Mouse (Mus musculus): Measurements from ENCODE around the gene Olfr657. TPM values are rescaled to one million over a fixed set of nuclear protein-coding genes. Genes with fewer than 3 reads are reported as not detected.

Olfr657 gene
- not detected in 2 replicates for polyA plus RNA-seq (2015; fragmentation: Nextera tagmentation; extraction: Ambion mirVana)

- ATAC-seq (ENCODE audit: low read depth), result no peak
- Histone ChIP-seq H3K9ac (ENCODE audit: low read depth, low read length) (no peak within 1 kb of the TSS), H3K36me3 (ENCODE audit: control insufficient read depth, insufficient read depth) (no peaks in the 10 kb centered on the region), H3K4me1 (ENCODE audit: control insufficient read depth, low read depth, low read length) (no peaks in the 10 kb centered on the region), H3K4me3 (ENCODE audit: low read depth, low read length) (no peak within 1 kb of the TSS), H3K27ac (ENCODE audit: low read length) (no peak within 1 kb of the TSS), H3K4me2 (ENCODE audit: low read depth, low read length) (no peak within 1 kb of the TSS), H3K9me3 (replicated peaks; ENCODE audit: control insufficient read depth, low read length) (no peaks in the 10 kb centered on the region), H3K27me3 (ENCODE audit: control insufficient read depth, insufficient read depth, low read depth, low read length) (no peaks in the 10 kb centered on the region)
These were observed at the start of gene Olfr657 for GRCm38 (mm10) chr7:104624494-104624893. Gene Olfr657, plus strand, starts transcription at chr7:104624794.

- Histone ChIP-seq H3K4me1 (ENCODE audit: control insufficient read depth, low read depth, low read length) (no peaks in the 10 kb centered on the region), H3K27me3 (ENCODE audit: control insufficient read depth, insufficient read depth, low read depth, low read length) (no peaks in the 10 kb centered on the region), H3K36me3 (ENCODE audit: control insufficient read depth, insufficient read depth) (no peaks in the 10 kb centered on the region), H3K9me3 (replicated peaks; ENCODE audit: control insufficient read depth, low read length) (no peaks in the 10 kb centered on the region), H3K4me3 (ENCODE audit: low read depth, low read length) (no peak within 1 kb of the TSS), H3K27ac (ENCODE audit: low read length) (no peak within 1 kb of the TSS), H3K4me2 (ENCODE audit: low read depth, low read length) (no peak within 1 kb of the TSS), H3K9ac (ENCODE audit: low read depth, low read length) (no peak within 1 kb of the TSS)
- WGBS (ENCODE audit: insufficient replicate concordance), result 41% methylated on average over 2 of the region's 2 CpGs
- no peak for ATAC-seq (ENCODE audit: low read depth)
These were observed 47.6 kb upstream of the Olfr657 start, which contains the start of gene Olfr653 for GRCm38 (mm10) chr7:104577014-104577413. Gene Olfr653, plus strand, starts transcription at chr7:104577314.

- Histone ChIP-seq H3K27me3 (ENCODE audit: control insufficient read depth, insufficient read depth, low read depth, low read length) (no peaks in the 10 kb centered on the region), H3K27ac (ENCODE audit: low read length) (no peak overlapping the region), H3K4me3 (ENCODE audit: low read depth, low read length) (no peak overlapping the region), H3K4me2 (ENCODE audit: low read depth, low read length) (no peak overlapping the region), H3K9ac (ENCODE audit: low read depth, low read length) (no peak overlapping the region), H3K36me3 (ENCODE audit: control insufficient read depth, insufficient read depth) (no peaks in the 10 kb centered on the region), H3K9me3 (replicated peaks; ENCODE audit: control insufficient read depth, low read length) (no peaks in the 10 kb centered on the region), H3K4me1 (ENCODE audit: control insufficient read depth, low read depth, low read length) (no peaks in the 10 kb centered on the region)
- ATAC-seq (ENCODE audit: low read depth), result no peak
- WGBS (ENCODE audit: insufficient replicate concordance), result 64% methylated on average over 4 of the region's 4 CpGs
These were observed 43.7 kb upstream of the Olfr657 start for GRCm38 (mm10) chr7:104580846-104581245.

- Histone ChIP-seq H3K9me3 (replicated peaks; ENCODE audit: control insufficient read depth, low read length) (no peaks in the 10 kb centered on the region), H3K27me3 (ENCODE audit: control insufficient read depth, insufficient read depth, low read depth, low read length) (no peaks in the 10 kb centered on the region), H3K4me1 (ENCODE audit: control insufficient read depth, low read depth, low read length) (no peaks in the 10 kb centered on the region), H3K9ac (ENCODE audit: low read depth, low read length) (no peak overlapping the region), H3K36me3 (ENCODE audit: control insufficient read depth, insufficient read depth) (no peaks in the 10 kb centered on the region), H3K27ac (ENCODE audit: low read length) (no peak overlapping the region), H3K4me3 (ENCODE audit: low read depth, low read length) (no peak overlapping the region), H3K4me2 (ENCODE audit: low read depth, low read length) (no peak overlapping the region)
- WGBS (ENCODE audit: insufficient replicate concordance), result 67% methylated on average over 4 of the region's 4 CpGs
- ATAC-seq (ENCODE audit: low read depth), result no peak
These were observed 43.2 kb upstream of the Olfr657 start for GRCm38 (mm10) chr7:104581429-104581828.

GRCm38 (mm10) chr7:104586725-104587124 is 37.9 kb upstream of the Olfr657 start, which contains the start of gene Olfr654:
Gene Olfr654, plus strand, starts transcription at chr7:104587025.
- H3K27me3 ChIP-seq (ENCODE audit: control insufficient read depth, insufficient read depth, low read depth, low read length), result no peaks in the 10 kb centered on the region
- no peak for ATAC-seq (ENCODE audit: low read depth)
- H3K27ac ChIP-seq (ENCODE audit: low read length), result no peak within 1 kb of the TSS
- WGBS (ENCODE audit: insufficient replicate concordance), result 64% methylated on average over 4 of the region's 4 CpGs
- no peak within 1 kb of the TSS for H3K4me2 ChIP-seq (ENCODE audit: low read depth, low read length)
- H3K9ac ChIP-seq (ENCODE audit: low read depth, low read length), result no peak within 1 kb of the TSS
- H3K9me3 ChIP-seq (replicated peaks; ENCODE audit: control insufficient read depth, low read length), result no peaks in the 10 kb centered on the region
- H3K4me3 ChIP-seq (ENCODE audit: low read depth, low read length), result no peak within 1 kb of the TSS
- no peaks in the 10 kb centered on the region for H3K36me3 ChIP-seq (ENCODE audit: control insufficient read depth, insufficient read depth)
- H3K4me1 ChIP-seq (ENCODE audit: control insufficient read depth, low read depth, low read length), result no peaks in the 10 kb centered on the region

- Histone ChIP-seq H3K4me1 (ENCODE audit: control insufficient read depth, low read depth, low read length) (no peaks in the 10 kb centered on the region), H3K4me3 (ENCODE audit: low read depth, low read length) (no peak overlapping the region), H3K9ac (ENCODE audit: low read depth, low read length) (no peak overlapping the region), H3K36me3 (ENCODE audit: control insufficient read depth, insufficient read depth) (no peaks in the 10 kb centered on the region), H3K27me3 (ENCODE audit: control insufficient read depth, insufficient read depth, low read depth, low read length) (no peaks in the 10 kb centered on the region), H3K4me2 (ENCODE audit: low read depth, low read length) (no peak overlapping the region), H3K27ac (ENCODE audit: low read length) (no peak overlapping the region), H3K9me3 (replicated peaks; ENCODE audit: control insufficient read depth, low read length) (no peaks in the 10 kb centered on the region)
- ATAC-seq (ENCODE audit: low read depth), result no peak
- 56% methylated on average over 5 of the region's 5 CpGs for WGBS (ENCODE audit: insufficient replicate concordance)
These were observed 36.3 kb upstream of the Olfr657 start for GRCm38 (mm10) chr7:104588274-104588673.

GRCm38 (mm10) chr7:104601679-104602078 is 22.9 kb upstream of the Olfr657 start, which contains the start of gene Olfr655:
Gene Olfr655, minus strand, starts transcription at chr7:104601779.
- H3K4me2 ChIP-seq (ENCODE audit: low read depth, low read length), result no peak within 1 kb of the TSS
- no peaks in the 10 kb centered on the region for H3K36me3 ChIP-seq (ENCODE audit: control insufficient read depth, insufficient read depth)
- H3K9ac ChIP-seq (ENCODE audit: low read depth, low read length), result no peak within 1 kb of the TSS
- H3K4me1 ChIP-seq (ENCODE audit: control insufficient read depth, low read depth, low read length), result no peaks in the 10 kb centered on the region
- H3K27ac ChIP-seq (ENCODE audit: low read length), result no peak within 1 kb of the TSS
- no peaks in the 10 kb centered on the region for H3K9me3 ChIP-seq (replicated peaks; ENCODE audit: control insufficient read depth, low read length)
- no peaks in the 10 kb centered on the region for H3K27me3 ChIP-seq (ENCODE audit: control insufficient read depth, insufficient read depth, low read depth, low read length)
- ATAC-seq (ENCODE audit: low read depth), result no peak
- H3K4me3 ChIP-seq (ENCODE audit: low read depth, low read length), result no peak within 1 kb of the TSS
- 61% methylated on average over 2 of the region's 2 CpGs for WGBS (ENCODE audit: insufficient replicate concordance)

- WGBS (ENCODE audit: insufficient replicate concordance), result 1% methylated on average over 3 of the region's 3 CpGs
- ATAC-seq (ENCODE audit: low read depth), result no peak
- Histone ChIP-seq H3K4me2 (ENCODE audit: low read depth, low read length) (no peak overlapping the region), H3K4me3 (ENCODE audit: low read depth, low read length) (no peak overlapping the region), H3K36me3 (ENCODE audit: control insufficient read depth, insufficient read depth) (no peaks in the 10 kb centered on the region), H3K4me1 (ENCODE audit: control insufficient read depth, low read depth, low read length) (no peaks in the 10 kb centered on the region), H3K9ac (ENCODE audit: low read depth, low read length) (no peak overlapping the region), H3K27me3 (ENCODE audit: control insufficient read depth, insufficient read depth, low read depth, low read length) (no peaks in the 10 kb centered on the region), H3K27ac (ENCODE audit: low read length) (no peak overlapping the region), H3K9me3 (replicated peaks; ENCODE audit: control insufficient read depth, low read length) (no peaks in the 10 kb centered on the region)
These were observed 21.4 kb upstream of the Olfr657 start for GRCm38 (mm10) chr7:104603173-104603572.

- Histone ChIP-seq H3K27me3 (ENCODE audit: control insufficient read depth, insufficient read depth, low read depth, low read length) (no peaks in the 10 kb centered on the region), H3K4me2 (ENCODE audit: low read depth, low read length) (no peak overlapping the region), H3K9ac (ENCODE audit: low read depth, low read length) (no peak overlapping the region), H3K27ac (ENCODE audit: low read length) (no peak overlapping the region), H3K9me3 (replicated peaks; ENCODE audit: control insufficient read depth, low read length) (no peaks in the 10 kb centered on the region), H3K4me3 (ENCODE audit: low read depth, low read length) (no peak overlapping the region), H3K36me3 (ENCODE audit: control insufficient read depth, insufficient read depth) (no peaks in the 10 kb centered on the region), H3K4me1 (ENCODE audit: control insufficient read depth, low read depth, low read length) (no peaks in the 10 kb centered on the region)
- no peak for ATAC-seq (ENCODE audit: low read depth)
These were observed 19.9 kb upstream of the Olfr657 start for GRCm38 (mm10) chr7:104604727-104605126.

Data from liver, embryonic 16.5 days (tissue).